Mouse (Mus musculus): Measurements from ENCODE around the gene Olfr891. TPM values are rescaled to one million over a fixed set of nuclear protein-coding genes. Genes with fewer than 3 reads are reported as not detected.
"Not testable (repeated sequence)": the region's sequence is repeated elsewhere in the genome, so short reads cannot be mapped to it uniquely, and the experiment has no call there.

Olfr891 gene
- polyA plus RNA-seq (2012; rRNA removed): not detected in 2 replicates
- not detected in 2 replicates for polyA plus RNA-seq (2014; fragmentation: Nextera tagmentation; extraction: Ambion mirVana)

GRCm38 (mm10) chr9:38180721-38181120, at the start of gene Olfr891:
Gene Olfr891, minus strand, starts transcription at chr9:38180821.
- 58% methylated on average over 1 of the region's 1 CpGs for WGBS
- ATAC-seq (ENCODE audit: low FRiP score, low read depth) (no peak), DNase-seq (ENCODE audit: low spot score) (no peak)
- H3K27me3 ChIP-seq (ENCODE audit: control insufficient read depth, insufficient read depth, low read length): no peaks in the 10 kb centered on the region
- H3K9ac ChIP-seq (ENCODE audit: low read depth, low read length, severe bottlenecking): no peak within 1 kb of the TSS
- TF ChIP-seq POLR2A (IDR thresholded peaks at IDR 0.05; ENCODE audit: borderline replicate concordance, extremely low read depth, insufficient read depth, insufficient read length): no peak
- H3K27ac ChIP-seq (replicated peaks; ENCODE audit: low read depth, low read length): no peak within 1 kb of the TSS
- H3K4me2 ChIP-seq (replicated peaks; ENCODE audit: low read depth, low read length, severe bottlenecking): no peak within 1 kb of the TSS
- H3K4me1 ChIP-seq (ENCODE audit: control insufficient read depth, insufficient read depth, low read length): no peaks in the 10 kb centered on the region
- H3K4me3 ChIP-seq (replicated peaks; ENCODE audit: low read length): no peak within 1 kb of the TSS
- H3K36me3 ChIP-seq (ENCODE audit: control insufficient read depth, insufficient read depth, low read length): no peaks in the 10 kb centered on the region
- H3K9me3 ChIP-seq (ENCODE audit: control insufficient read depth, low read length): 0 out of 2 replicates have a peak, but pooled peaks cover 3% of the 10 kb centered on the region

- no peak for DNase-seq (ENCODE audit: low spot score)
- Histone ChIP-seq H3K36me3 (ENCODE audit: control insufficient read depth, insufficient read depth, low read length) (no peaks in the 10 kb centered on the region), H3K4me1 (ENCODE audit: control insufficient read depth, insufficient read depth, low read length) (no peaks in the 10 kb centered on the region), H3K9me3 (ENCODE audit: control insufficient read depth, low read length) (no peaks in the 10 kb centered on the region), H3K9ac (ENCODE audit: low read depth, low read length, severe bottlenecking) (no peak within 1 kb of the TSS), H3K4me2 (replicated peaks; ENCODE audit: low read depth, low read length, severe bottlenecking) (no peak within 1 kb of the TSS), H3K4me3 (replicated peaks; ENCODE audit: low read length) (no peak within 1 kb of the TSS), H3K27me3 (ENCODE audit: control insufficient read depth, insufficient read depth, low read length) (no peaks in the 10 kb centered on the region), H3K27ac (replicated peaks; ENCODE audit: low read depth, low read length) (no peak within 1 kb of the TSS)
- no peak for ATAC-seq (ENCODE audit: low FRiP score, low read depth)
- TF ChIP-seq POLR2A (IDR thresholded peaks at IDR 0.05; ENCODE audit: borderline replicate concordance, extremely low read depth, insufficient read depth, insufficient read length): no peak
Measured at GRCm38 (mm10) chr9:38217755-38218154, 37.1 kb upstream of the Olfr891 start, which contains the start of gene Olfr894. Gene Olfr894, plus strand, starts transcription at chr9:38218055.

- no peak for TF ChIP-seq POLR2A (IDR thresholded peaks at IDR 0.05; ENCODE audit: borderline replicate concordance, extremely low read depth, insufficient read depth, insufficient read length)
- ATAC-seq (ENCODE audit: low FRiP score, low read depth): no peak
- WGBS: 80% methylated on average over 3 of the region's 3 CpGs
Measured at GRCm38 (mm10) chr9:38208065-38208464, 27.4 kb upstream of the Olfr891 start, which contains the start of gene Olfr893. Gene Olfr893, plus strand, starts transcription at chr9:38208365.

GRCm38 (mm10) chr9:38168341-38168740, 12.3 kb downstream of the Olfr891 start:
- not testable (repeated sequence) for H3K4me3 ChIP-seq (replicated peaks; ENCODE audit: low read length); H3K9ac ChIP-seq (ENCODE audit: low read depth, low read length, severe bottlenecking); H3K27me3 ChIP-seq (ENCODE audit: control insufficient read depth, insufficient read depth, low read length); DNase-seq (ENCODE audit: low spot score); H3K4me1 ChIP-seq (ENCODE audit: control insufficient read depth, insufficient read depth, low read length); H3K36me3 ChIP-seq (ENCODE audit: control insufficient read depth, insufficient read depth, low read length); ATAC-seq (ENCODE audit: low FRiP score, low read depth); H3K9me3 ChIP-seq (ENCODE audit: control insufficient read depth, low read length); H3K4me2 ChIP-seq (replicated peaks; ENCODE audit: low read depth, low read length, severe bottlenecking); H3K27ac ChIP-seq (replicated peaks; ENCODE audit: low read depth, low read length)
- WGBS: 61% methylated on average over 2 of the region's 2 CpGs

More at GRCm38 (mm10) chr9:38208065-38208464, 27.4 kb upstream of the Olfr891 start, which contains the start of gene Olfr893:
- Histone ChIP-seq H3K27ac (replicated peaks; ENCODE audit: low read depth, low read length) (no peak within 1 kb of the TSS), H3K4me1 (ENCODE audit: control insufficient read depth, insufficient read depth, low read length) (no peaks in the 10 kb centered on the region), H3K9ac (ENCODE audit: low read depth, low read length, severe bottlenecking) (no peak within 1 kb of the TSS), H3K36me3 (ENCODE audit: control insufficient read depth, insufficient read depth, low read length) (no peaks in the 10 kb centered on the region), H3K4me2 (replicated peaks; ENCODE audit: low read depth, low read length, severe bottlenecking) (no peak within 1 kb of the TSS), H3K9me3 (ENCODE audit: control insufficient read depth, low read length) (no peaks in the 10 kb centered on the region), H3K4me3 (replicated peaks; ENCODE audit: low read length) (no peak within 1 kb of the TSS), H3K27me3 (ENCODE audit: control insufficient read depth, insufficient read depth, low read length) (no peaks in the 10 kb centered on the region)
- no peak for DNase-seq (ENCODE audit: low spot score)

- Histone ChIP-seq H3K4me3 (replicated peaks; ENCODE audit: low read length) (no peak within 1 kb of the TSS), H3K9me3 (ENCODE audit: control insufficient read depth, low read length) (no peaks in the 10 kb centered on the region), H3K4me1 (ENCODE audit: control insufficient read depth, insufficient read depth, low read length) (no peaks in the 10 kb centered on the region), H3K27ac (replicated peaks; ENCODE audit: low read depth, low read length) (no peak within 1 kb of the TSS), H3K36me3 (ENCODE audit: control insufficient read depth, insufficient read depth, low read length) (no peaks in the 10 kb centered on the region), H3K9ac (ENCODE audit: low read depth, low read length, severe bottlenecking) (no peak within 1 kb of the TSS), H3K4me2 (replicated peaks; ENCODE audit: low read depth, low read length, severe bottlenecking) (no peak within 1 kb of the TSS), H3K27me3 (ENCODE audit: control insufficient read depth, insufficient read depth, low read length) (no peaks in the 10 kb centered on the region)
- TF ChIP-seq POLR2A (IDR thresholded peaks at IDR 0.05; ENCODE audit: borderline replicate concordance, extremely low read depth, insufficient read depth, insufficient read length): no peak
- no peak for ATAC-seq (ENCODE audit: low FRiP score, low read depth)
- DNase-seq (ENCODE audit: low spot score): no peak
Measured at GRCm38 (mm10) chr9:38142217-38142616, 38.4 kb downstream of the Olfr891 start, which contains the start of gene Olfr890. Gene Olfr890, plus strand, starts transcription at chr9:38142517.

Other genes with a start within 250 kb of the Olfr891 start
- gene Olfr881, start 189.0 kb downstream of the Olfr891 start, polyA plus RNA-seq (2012; rRNA removed): not detected in 2 replicates
- not detected in 2 replicates for gene Olfr881, start 189.0 kb downstream of the Olfr891 start, polyA plus RNA-seq (2014; fragmentation: Nextera tagmentation; extraction: Ambion mirVana)
- not detected in 2 replicates for gene Olfr883, start 155.0 kb downstream of the Olfr891 start, polyA plus RNA-seq (2012; rRNA removed)
- gene Olfr883, start 155.0 kb downstream of the Olfr891 start, polyA plus RNA-seq (2014; fragmentation: Nextera tagmentation; extraction: Ambion mirVana): not detected in 2 replicates
- not detected in 2 replicates for gene Olfr884, start 134.3 kb downstream of the Olfr891 start, polyA plus RNA-seq (2012; rRNA removed)
- gene Olfr884, start 134.3 kb downstream of the Olfr891 start, polyA plus RNA-seq (2014; fragmentation: Nextera tagmentation; extraction: Ambion mirVana): not detected in 2 replicates
- not detected in 2 replicates for gene Olfr885, start 119.5 kb downstream of the Olfr891 start, polyA plus RNA-seq (2012; rRNA removed)
- not detected in 2 replicates for gene Olfr885, start 119.5 kb downstream of the Olfr891 start, polyA plus RNA-seq (2014; fragmentation: Nextera tagmentation; extraction: Ambion mirVana)
- gene Olfr887, start 96.7 kb downstream of the Olfr891 start, polyA plus RNA-seq (2012; rRNA removed): not detected in 2 replicates
- gene Olfr887, start 96.7 kb downstream of the Olfr891 start, polyA plus RNA-seq (2014; fragmentation: Nextera tagmentation; extraction: Ambion mirVana): not detected in 2 replicates
- not detected in 2 replicates for gene Olfr888, start 72.7 kb downstream of the Olfr891 start, polyA plus RNA-seq (2012; rRNA removed)
- not detected in 2 replicates for gene Olfr888, start 72.7 kb downstream of the Olfr891 start, polyA plus RNA-seq (2014; fragmentation: Nextera tagmentation; extraction: Ambion mirVana)
- gene Olfr889, start 65.6 kb downstream of the Olfr891 start, polyA plus RNA-seq (2012; rRNA removed): not detected in 2 replicates
- 0.04 and 0.06 TPM in 2 replicates for gene Olfr889, start 65.6 kb downstream of the Olfr891 start, polyA plus RNA-seq (2014; fragmentation: Nextera tagmentation; extraction: Ambion mirVana)
- not detected in 2 replicates for gene Olfr890, start 38.3 kb downstream of the Olfr891 start, polyA plus RNA-seq (2012; rRNA removed)
- gene Olfr890, start 38.3 kb downstream of the Olfr891 start, polyA plus RNA-seq (2014; fragmentation: Nextera tagmentation; extraction: Ambion mirVana): not detected in 2 replicates
- gene Olfr893, start 27.5 kb upstream of the Olfr891 start, polyA plus RNA-seq (2012; rRNA removed): 0.19 and 0.27 TPM in 2 replicates
- gene Olfr893, start 27.5 kb upstream of the Olfr891 start, polyA plus RNA-seq (2014; fragmentation: Nextera tagmentation; extraction: Ambion mirVana): 0.25 TPM in 1 of 2 replicates, not detected in the other
- gene Olfr894, start 37.2 kb upstream of the Olfr891 start, polyA plus RNA-seq (2012; rRNA removed): 0.01 TPM in 1 of 2 replicates, not detected in the other
- not detected in 2 replicates for gene Olfr894, start 37.2 kb upstream of the Olfr891 start, polyA plus RNA-seq (2014; fragmentation: Nextera tagmentation; extraction: Ambion mirVana)
- gene Olfr143, start 72.0 kb upstream of the Olfr891 start, polyA plus RNA-seq (2012; rRNA removed): 0.03 and 0.04 TPM in 2 replicates
- not detected in 2 replicates for gene Olfr143, start 72.0 kb upstream of the Olfr891 start, polyA plus RNA-seq (2014; fragmentation: Nextera tagmentation; extraction: Ambion mirVana)
- 0.09 TPM in 1 of 2 replicates, not detected in the other for gene Olfr895, start 87.0 kb upstream of the Olfr891 start, polyA plus RNA-seq (2012; rRNA removed)
- not detected in 2 replicates for gene Olfr895, start 87.0 kb upstream of the Olfr891 start, polyA plus RNA-seq (2014; fragmentation: Nextera tagmentation; extraction: Ambion mirVana)
- gene Olfr896-ps1, start 110.3 kb upstream of the Olfr891 start, polyA plus RNA-seq (2012; rRNA removed): not detected in 2 replicates
- not detected in 2 replicates for gene Olfr896-ps1, start 110.3 kb upstream of the Olfr891 start, polyA plus RNA-seq (2014; fragmentation: Nextera tagmentation; extraction: Ambion mirVana)
- gene Olfr25, start 148.2 kb upstream of the Olfr891 start, polyA plus RNA-seq (2012; rRNA removed): not detected in 2 replicates
- not detected in 2 replicates for gene Olfr25, start 148.2 kb upstream of the Olfr891 start, polyA plus RNA-seq (2014; fragmentation: Nextera tagmentation; extraction: Ambion mirVana)
- gene Olfr898, start 167.6 kb upstream of the Olfr891 start, polyA plus RNA-seq (2012; rRNA removed): not detected in 2 replicates
- gene Olfr898, start 167.6 kb upstream of the Olfr891 start, polyA plus RNA-seq (2014; fragmentation: Nextera tagmentation; extraction: Ambion mirVana): not detected in 2 replicates
- gene Olfr250, start 186.1 kb upstream of the Olfr891 start, polyA plus RNA-seq (2012; rRNA removed): not detected in 2 replicates
- gene Olfr250, start 186.1 kb upstream of the Olfr891 start, polyA plus RNA-seq (2014; fragmentation: Nextera tagmentation; extraction: Ambion mirVana): not detected in 2 replicates
- gene Olfr251, start 196.3 kb upstream of the Olfr891 start, polyA plus RNA-seq (2012; rRNA removed): not detected in 2 replicates
- gene Olfr251, start 196.3 kb upstream of the Olfr891 start, polyA plus RNA-seq (2014; fragmentation: Nextera tagmentation; extraction: Ambion mirVana): not detected in 2 replicates
- gene Olfr147, start 220.9 kb upstream of the Olfr891 start, polyA plus RNA-seq (2012; rRNA removed): not detected in 2 replicates
- gene Olfr147, start 220.9 kb upstream of the Olfr891 start, polyA plus RNA-seq (2014; fragmentation: Nextera tagmentation; extraction: Ambion mirVana): not detected in 2 replicates
- gene Olfr901, start 248.6 kb upstream of the Olfr891 start, polyA plus RNA-seq (2012; rRNA removed): not detected in 2 replicates
- gene Olfr901, start 248.6 kb upstream of the Olfr891 start, polyA plus RNA-seq (2014; fragmentation: Nextera tagmentation; extraction: Ambion mirVana): not detected in 2 replicates